Mouse (Mus musculus) liver, postnatal 0 days (tissue): ENCODE results near the gene Spib.

Experiments
- CTCF ChIP-seq: sonication (generic); IDR thresholded peaks from 2 replicates; pipeline ENCODE4 v1.5.1; 2016; ENCODE audit warnings: antibody characterized with exemption, low read depth
- EP300 ChIP-seq: IDR thresholded peaks from 2 replicates; pipeline ENCODE4 v1.6.1; 2016; ENCODE audit warnings: antibody characterized with exemption, low read depth, mild to moderate bottlenecking

- TF ChIP-seq CTCF (no peak), EP300 (no peak)
These were observed 34.4 kb downstream of the Spib start for GRCm38 (mm10) chr7:44497361-44498055.
